13 mouse cellular contexts compared by ENCODE assay signal in the genomic region with DNA sequence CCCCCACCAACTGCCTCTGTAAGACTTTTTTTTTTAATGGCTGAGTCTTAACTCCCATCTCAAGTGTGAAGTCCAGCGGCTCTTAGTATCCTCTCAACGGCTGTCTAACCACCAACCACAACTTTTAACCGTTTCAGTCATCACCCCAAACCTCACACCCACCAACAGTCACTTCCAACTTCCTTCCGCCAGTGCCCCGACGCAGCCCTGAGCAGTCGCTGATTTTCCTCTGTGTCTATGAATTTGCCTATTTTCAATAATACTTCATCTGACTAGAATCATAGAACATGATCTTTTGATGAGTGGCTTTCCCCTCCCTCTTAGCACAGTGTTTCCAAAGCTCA. TPM values are rescaled to one million over a fixed set of nuclear protein-coding genes. Genes with fewer than 3 reads are reported as not detected.
DNase-seq lines count a peak whose midpoint lies in the region; ATAC-seq and TF ChIP-seq lines count a peak whose summit lies in the region.
"Had no signal": no experiment of that assay in that cellular context is flagged by ENCODE, and none has a peak within 500 bp of the region (broad histone marks: within the 10 kb centered on the region; RNA-seq: fewer than 3 reads in every experiment).

No protein-coding gene starts in this region.

- H3K27ac ChIP-seq in spleen, adult 2 months (ENCODE audit: insufficient read depth, low read length): peak overlapping the region; percentile 66
- H3K27ac ChIP-seq in intestine, postnatal 0 days (ENCODE audit: low read depth, low read length): no peak overlapping the region
- H3K27ac ChIP-seq: intestine, embryonic 15.5 days; layer of hippocampus, adult 2 months had no signal

- peaks cover 3% of the 10 kb centered on the region; the same call in 1 of the 2 replicates for H3K36me3 ChIP-seq in spleen, adult 2 months (ENCODE audit: control insufficient read depth, insufficient read depth, low read length)
- H3K36me3 ChIP-seq in intestine, postnatal 0 days (ENCODE audit: control insufficient read depth, insufficient read depth): no peaks in the 10 kb centered on the region; the same call in 1 of the 2 replicates
- H3K36me3 ChIP-seq: intestine, embryonic 15.5 days had no signal

- ATAC-seq in hematopoietic stem cell, adult 5-6 weeks (replicated peaks in 1 of 2; ENCODE audit: insufficient read depth in 1 of 2, low FRiP score in 2 of 2, low TSS enrichment in 1 of 2, low read depth in 1 of 2, poor library complexity in 2 of 2, severe bottlenecking in 2 of 2): peak; percentile 31 to 39
- peak; percentile 16; the same call in 1 of the 2 replicates for ATAC-seq in megakaryocyte, adult 5-6 weeks (ENCODE audit: poor library complexity, severe bottlenecking)
- ATAC-seq in intestine, postnatal 0 days: no peak
- no peak for ATAC-seq in frontal cortex, adult (ENCODE audit: low TSS enrichment)
- ATAC-seq: intestine, embryonic 15.5 days had no signal

- no peak overlapping the region for H3K4me2 ChIP-seq in intestine, postnatal 0 days (replicated peaks; ENCODE audit: low read depth)
- H3K4me2 ChIP-seq: intestine, embryonic 15.5 days had no signal

- peak in 1 of 2 experiments; percentile 34 for DNase-seq in spleen, adult 2 months (ENCODE audit: low read depth in 1 of 2, low spot score in 2 of 2)
- no peak for DNase-seq in spleen, adult 12 weeks (ENCODE audit: low spot score)
- peak; percentile 53 for DNase-seq in thymus, postnatal 4 days
- no peak for DNase-seq in gastrocnemius, adult 18-20 months (ENCODE audit: low spot score)
- DNase-seq: adrenal gland, postnatal 25 days; cerebellum, adult 11 months; heart, postnatal 10 days had no signal

- H3K27me3 ChIP-seq in spleen, adult 2 months (ENCODE audit: control insufficient read depth, insufficient read depth, low read length): no peaks in the 10 kb centered on the region
- no peaks in the 10 kb centered on the region for H3K27me3 ChIP-seq in intestine, postnatal 0 days (replicated peaks; ENCODE audit: control insufficient read depth, insufficient read depth, low read length)
- H3K27me3 ChIP-seq: intestine, embryonic 15.5 days had no signal

- no peak for TF ChIP-seq POLR2A in spleen, adult 2 months (IDR thresholded peaks at IDR 0.05; ENCODE audit: low read depth, low read length)

- no peak overlapping the region for H3K9ac ChIP-seq in intestine, postnatal 0 days (ENCODE audit: low read depth, low read length)
- H3K9ac ChIP-seq: intestine, embryonic 15.5 days had no signal

- no peaks in the 10 kb centered on the region for H3K9me3 ChIP-seq in intestine, postnatal 0 days (ENCODE audit: control insufficient read depth)
- H3K9me3 ChIP-seq: intestine, embryonic 15.5 days had no signal

- TF ChIP-seq CTCF in spleen, adult 2 months (IDR thresholded peaks at IDR 0.05; ENCODE audit: extremely low read depth, insufficient read depth, insufficient read length, insufficient replicate concordance): no peak
- TF ChIP-seq CTCF in intestine, postnatal 0 days (IDR thresholded peaks at IDR 0.05; ENCODE audit: low read depth): no peak

- WGBS in spleen, adult 2 months: 7% methylated on average over 7 of the region's 7 CpGs
- WGBS in intestine, postnatal 0 days: 80% methylated on average over 7 of the region's 7 CpGs

- peaks cover 38% of the 10 kb centered on the region for H3K4me1 ChIP-seq in spleen, adult 2 months (ENCODE audit: control insufficient read depth, insufficient read depth, insufficient read length)
- no peaks in the 10 kb centered on the region for H3K4me1 ChIP-seq in intestine, postnatal 0 days (replicated peaks; ENCODE audit: control insufficient read depth, insufficient read depth, low read length)

- H3K4me3 ChIP-seq in spleen, adult 2 months (ENCODE audit: extremely low read depth, insufficient read depth, insufficient read length): 0 out of 2 replicates have a peak overlapping the region, but pooled peaks have one; percentile 9
- H3K4me3 ChIP-seq in intestine, postnatal 0 days (ENCODE audit: low read depth, low read length): no peak overlapping the region
- H3K4me3 ChIP-seq: intestine, embryonic 15.5 days; layer of hippocampus, adult 2 months had no signal

RNA-seq across cellular contexts. Expression of a gene that starts 3.6 kb away (rescaled TPM):
- polyA plus RNA-seq in spleen, adult 2 months (2012; rRNA removed): 237 and 317 TPM in 2 replicates
- 461 and 641 TPM in 2 replicates for total RNA-seq in hematopoietic stem cell, adult 5-6 weeks (2017)
- 189 and 201 TPM in 2 replicates for total RNA-seq in megakaryocyte, adult 5-6 weeks (2015)
- 259 and 283 TPM in 2 replicates for total RNA-seq in megakaryocyte, adult 5-6 weeks (2017)
- 1 to 10 TPM; 3.7 to 7.0 TPM for total RNA-seq in gastrocnemius, adult 18-20 months (2021)
- polyA plus RNA-seq in intestine, postnatal 0 days (2015; fragmentation: Nextera tagmentation; extraction: Ambion mirVana): 34.8 and 35.7 TPM in 2 replicates

RNA-seq across cellular contexts. Expression of a gene that starts 47.1 kb away (rescaled TPM):
- polyA plus RNA-seq in spleen, adult 2 months (2012; rRNA removed): 36.7 and 38.5 TPM in 2 replicates
- total RNA-seq in hematopoietic stem cell, adult 5-6 weeks (2017): 66.4 and 85.0 TPM in 2 replicates
- 79.5 and 98.1 TPM in 2 replicates for total RNA-seq in megakaryocyte, adult 5-6 weeks (2015)
- total RNA-seq in megakaryocyte, adult 5-6 weeks (2017): 120 and 124 TPM in 2 replicates
- 1 to 10 TPM; 5.8 to 7.4 TPM for total RNA-seq in gastrocnemius, adult 18-20 months (2021)
- polyA plus RNA-seq in intestine, postnatal 0 days (2015; fragmentation: Nextera tagmentation; extraction: Ambion mirVana): 87.8 and 98.2 TPM in 2 replicates

Comparison
In these comparisons a context has a peak if more than half of its experiments do, and no peak if none do; other contexts are left out.
1. ATAC-seq: peak in hematopoietic stem cell, adult 5-6 weeks (2 of 2) and megakaryocyte, adult 5-6 weeks (single experiment); none in intestine, postnatal 0 days (single experiment) and frontal cortex, adult (single experiment).
2. RNA of a gene that starts 3.6 kb away (total RNA-seq): 461 to 641 TPM in hematopoietic stem cell, adult 5-6 weeks and 189 to 283 TPM in megakaryocyte, adult 5-6 weeks; 3.7 to 7.0 TPM in gastrocnemius, adult 18-20 months; every median in the first group is over 10 times any median in the second.